ENCODE assay signal across 9 mouse cellular contexts in genomic region chr10:70292014-70292413, GRCm38 (mm10). TPM values are rescaled to one million over a fixed set of nuclear protein-coding genes. Genes with fewer than 3 reads are reported as not detected.
A peak's percentile ranks its signal among the peaks of the same experiment; 100 is the strongest.
DNase-seq lines count a peak whose midpoint lies in the region; ATAC-seq lines count a peak whose summit lies in the region.
"Had no signal": no experiment of that assay in that cellular context is flagged by ENCODE, and none has a peak within 500 bp of the region (broad histone marks: within the 10 kb centered on the region; RNA-seq: fewer than 3 reads in every experiment).

No protein-coding gene starts in this region.

- DNase-seq in retina, postnatal 1 day = peak; percentile 20
- DNase-seq in retina, embryonic 14.5 days (ENCODE audit: low spot score) = no peak
- DNase-seq in embryo, embryonic 10.5 days (ENCODE audit: low spot score) = peak; percentile 40
- DNase-seq in lung, postnatal 10 days = peak; percentile 32
- DNase-seq in telencephalon, adult 2 months (ENCODE audit: low read depth, low spot score) = peak; percentile 16
- no peak for DNase-seq in heart, postnatal 14 days
- DNase-seq: cerebellum, adult 18-20 months had no signal

- intact Hi-C loops in heart, postnatal 14 days (cut with DNase I) = loop anchor here (10.0 kb wide), 1 partner anchor 627 kb away; no protein-coding TSS in a partner anchor

- no peak for ATAC-seq in CD4-positive, CD25-positive, alpha-beta regulatory T cell, adult 4 months

RNA-seq across cellular contexts. Expression of gene Slc16a9, which starts 47.1 kb away (rescaled TPM):
- total RNA-seq in heart, postnatal 14 days (2021) = 1 to 10 TPM; 3.0 to 3.5 TPM
- not detected for polyA plus RNA-seq in CD4-positive, CD25-positive, alpha-beta regulatory T cell, adult 4 months (2017; shearing (Covaris generic))
- total RNA-seq: neutrophil, adult 5-6 weeks had no signal

Comparison
In these comparisons a context has a peak if more than half of its experiments do, and no peak if none do; other contexts are left out.
1. DNase-seq: peak in retina, postnatal 1 day (single experiment), embryo, embryonic 10.5 days (single experiment), lung, postnatal 10 days (single experiment) and telencephalon, adult 2 months (single experiment); none in retina, embryonic 14.5 days (single experiment) and heart, postnatal 14 days (0 of 2).